8 mouse cellular contexts compared by ENCODE assay signal in genomic region chr7:144553237-144554122, GRCm38 (mm10). TPM values are rescaled to one million over a fixed set of nuclear protein-coding genes. Genes with fewer than 3 reads are reported as not detected.
DNase-seq lines count a peak whose midpoint lies in the region; ATAC-seq and TF ChIP-seq lines count a peak whose summit lies in the region.

TSS of gene Ppfia1 (minus strand) at chr7:144553729.

- peak within 1 kb of the TSS; percentile 54 for H3K4me3 ChIP-seq in cortical plate, adult 2 months (ENCODE audit: insufficient read depth, low read length)
- peak within 1 kb of the TSS; percentile 100 for H3K4me3 ChIP-seq in megakaryocyte, embryonic 14.5 days (replicated peaks)

- peak; percentile 93 for TF ChIP-seq POLR2A in cortical plate, adult 2 months (IDR thresholded peaks at IDR 0.05; ENCODE audit: extremely low read depth, insufficient read depth, low read length)

- peaks cover 43% of the 10 kb centered on the region for H3K36me3 ChIP-seq in megakaryocyte, embryonic 14.5 days (replicated peaks; ENCODE audit: low read length)

- no peaks in the 10 kb centered on the region for H3K9me3 ChIP-seq in megakaryocyte, embryonic 14.5 days

- peaks cover 11% of the 10 kb centered on the region for H3K4me1 ChIP-seq in cortical plate, adult 2 months (ENCODE audit: control insufficient read depth, insufficient read depth, low read length)
- H3K4me1 ChIP-seq in megakaryocyte, embryonic 14.5 days: peaks cover 88% of the 10 kb centered on the region

- peak; percentile 96 for ATAC-seq in activated CD4-positive, CD25-positive, alpha-beta regulatory T cell, adult 4 months

- no peaks in the 10 kb centered on the region for H3K27me3 ChIP-seq in megakaryocyte, embryonic 14.5 days (replicated peaks)

- no peak for TF ChIP-seq CTCF in cortical plate, adult 2 months (IDR thresholded peaks at IDR 0.05; ENCODE audit: extremely low read depth, insufficient read depth, low read length)

- H3K27ac ChIP-seq in cortical plate, adult 2 months (ENCODE audit: insufficient read depth, low read length): peak within 1 kb of the TSS; percentile 9; the same call in 1 of the 2 replicates

- DNase-seq in gastrocnemius, adult 8-10 months (ENCODE audit: low spot score in 2 of 2): peak; percentile 96
- DNase-seq in hindlimb bud, embryonic 11.5 days (ENCODE audit: extremely low spot score, low read depth, low spot score): peak; percentile 66
- peak; percentile 95 to 97 for DNase-seq in left cerebral cortex, adult 8-10 months (ENCODE audit: low spot score in 2 of 2)
- peak; percentile 98 to 99 for DNase-seq in right cerebral cortex, postnatal 10 days (ENCODE audit: low spot score in 2 of 2)
- peak; percentile 99 for DNase-seq in urinary bladder, postnatal 25 days (ENCODE audit: low spot score)

RNA-seq across cellular contexts. Expression of gene Ppfia1, which starts in this region (rescaled TPM):
- 10 to 100 TPM; 24.3 to 24.7 TPM for polyA plus RNA-seq in activated CD4-positive, CD25-positive, alpha-beta regulatory T cell, adult 4 months (2017; shearing (Covaris generic))
- polyA plus RNA-seq in cortical plate, adult 2 months (2012; rRNA removed): 36.3 and 37.2 TPM in 2 replicates
- 10 to 100 TPM; 20.8 to 28.2 (median 25.6) TPM for total RNA-seq in gastrocnemius, adult 8-10 months (2022)
- total RNA-seq in left cerebral cortex, adult 8-10 months (2022): 10 to 100 TPM; 33.1 to 41.0 (median 36.2) TPM
- polyA plus RNA-seq in megakaryocyte, embryonic 14.5 days (2012; ENCODE audit: insufficient read depth, low replicate concordance): 183 and 335 TPM in 2 replicates

Comparison
In these comparisons a context has a peak if more than half of its experiments do, and no peak if none do; other contexts are left out.
1. Peak in every context shown above with its lines: DNase-seq, ATAC-seq, H3K4me3 ChIP-seq and H3K27ac ChIP-seq.